Mouse (Mus musculus) midbrain, embryonic 11.5 days (tissue): ENCODE results near the gene Rab20. TPM values are rescaled to one million over a fixed set of nuclear protein-coding genes. Genes with fewer than 3 reads are reported as not detected.

Experiments used
- ATAC-seq: fragments of 200-750 bp; cut with Nextera tagmentation; 2 replicates; pipeline ENCODE4 v1.8.0; 2017; ENCODE audit warnings: moderate TSS enrichment, moderate library complexity; ENCODE audit not compliant: low FRiP score
- DNase-seq: peaks from one replicate; pipeline ENCODE4 v3.0.0; 2015; ENCODE audit warnings: low spot score; ENCODE audit errors: missing footprints
- H3K27ac ChIP-seq: fragments of 300-500 bp; sonication (generic); 2 replicates; pipeline ENCODE4 v1.5.1; 2014; ENCODE audit warnings: low read depth, low read length
- H3K27me3 ChIP-seq: fragments of 300-500 bp; sonication (generic); 2 replicates; pipeline ENCODE4 v1.6.1; 2014; ENCODE audit warnings: mild to moderate bottlenecking, low read length, moderate library complexity, mixed read lengths; ENCODE audit not compliant: control insufficient read depth, insufficient read depth
- H3K36me3 ChIP-seq: fragments of 300-500 bp; sonication (generic); 2 replicates; pipeline ENCODE4 v1.6.1; 2014; ENCODE audit warnings: mild to moderate bottlenecking, low read length, moderate library complexity, mixed read lengths; ENCODE audit not compliant: control insufficient read depth, insufficient read depth
- H3K4me1 ChIP-seq: fragments of 300-500 bp; sonication (generic); 2 replicates; pipeline ENCODE4 v1.6.1; 2014; ENCODE audit warnings: low read length; ENCODE audit not compliant: control insufficient read depth, insufficient read depth
- H3K4me2 ChIP-seq: fragments of 300-500 bp; sonication (generic); 2 replicates; pipeline ENCODE4 v1.6.1; 2014; ENCODE audit warnings: mild to moderate bottlenecking, moderate library complexity
- H3K4me3 ChIP-seq: fragments of 300-500 bp; sonication (generic); 2 replicates; pipeline ENCODE4 v1.5.1; 2014; ENCODE audit warnings: low read depth, low read length
- H3K9ac ChIP-seq: fragments of 300-500 bp; sonication (generic); 2 replicates; pipeline ENCODE4 v1.6.1; 2014; ENCODE audit warnings: low read length
- H3K9me3 ChIP-seq: fragments of 300-500 bp; sonication (generic); 2 replicates; pipeline ENCODE4 v1.6.1; 2016; ENCODE audit warnings: low read length; ENCODE audit not compliant: control insufficient read depth
- WGBS: fragments of 180-500 bp; shearing (Covaris S2); extraction: QIAGEN DNeasy Blood & Tissue Kit; methylation state at CpG from one replicate; pipeline ENCODE4 v1.1.7; 2014; 5-methylcytosine and 5-hydroxymethylcytosine counted together
- polyA plus RNA-seq: library from polyadenylated mRNA; unstranded; fragments of >200 nt; fragmentation: Nextera tagmentation; extraction: Ambion mirVana; gene quantifications from 2 replicates; pipeline ENCODE4 v1.2.1, GENCODE M21; 2014

The Rab20 gene
- polyA plus RNA-seq, 1 experiment from 2014 or later, result 0.63 TPM

GRCm38 (mm10) chr8:11463541-11463888, 15.0 kb downstream of the Rab20 start:
- 94% methylated on average over 2 of the region's 2 CpGs for WGBS
- no peak for ATAC-seq
- no peak overlapping the region for H3K4me3 ChIP-seq

GRCm38 (mm10) chr8:11462641-11463040, 15.9 kb downstream of the Rab20 start:
- Histone ChIP-seq H3K27ac (no peak overlapping the region), H3K4me1 (peaks cover 5% of the 10 kb centered on the region; the same call in 1 of the 2 replicates), H3K4me2 (no peak overlapping the region), H3K9ac (no peak overlapping the region), H3K9me3 (no peaks in the 10 kb centered on the region), H3K36me3 (no peaks in the 10 kb centered on the region), H3K27me3 (no peaks in the 10 kb centered on the region), H3K4me3 (no peak overlapping the region)
- ATAC-seq (no peak), DNase-seq (no peak)
- WGBS, result 92% methylated on average over 4 of the region's 4 CpGs

More at GRCm38 (mm10) chr8:11463541-11463888, 15.0 kb downstream of the Rab20 start:
- Histone ChIP-seq H3K27me3 (no peaks in the 10 kb centered on the region), H3K9ac (no peak overlapping the region), H3K36me3 (no peaks in the 10 kb centered on the region), H3K9me3 (no peaks in the 10 kb centered on the region), H3K27ac (no peak overlapping the region), H3K4me2 (no peak overlapping the region), H3K4me1 (peaks cover 5% of the 10 kb centered on the region; the same call in 1 of the 2 replicates)
- DNase-seq, result no peak

- Histone ChIP-seq H3K4me2 (no peak overlapping the region), H3K36me3 (no peaks in the 10 kb centered on the region), H3K9ac (no peak overlapping the region), H3K27me3 (no peaks in the 10 kb centered on the region), H3K9me3 (no peaks in the 10 kb centered on the region), H3K27ac (no peak overlapping the region), H3K4me3 (no peak overlapping the region), H3K4me1 (peaks cover 5% of the 10 kb centered on the region; the same call in 1 of the 2 replicates)
- ATAC-seq, result no peak
- DNase-seq, result peak; percentile 39
- 72% methylated on average over 2 of the region's 2 CpGs for WGBS
These were observed 16.7 kb downstream of the Rab20 start for GRCm38 (mm10) chr8:11461847-11462246.

GRCm38 (mm10) chr8:11460934-11461333, 17.6 kb downstream of the Rab20 start:
- no peak for DNase-seq
- Histone ChIP-seq H3K27ac (no peak overlapping the region), H3K36me3 (no peaks in the 10 kb centered on the region), H3K4me1 (peaks cover 2% of the 10 kb centered on the region; the same call in 1 of the 2 replicates), H3K27me3 (no peaks in the 10 kb centered on the region), H3K9ac (no peak overlapping the region), H3K4me2 (no peak overlapping the region), H3K4me3 (no peak overlapping the region), H3K9me3 (no peaks in the 10 kb centered on the region)
- no peak for ATAC-seq
- WGBS, result 62% methylated on average over 2 of the region's 2 CpGs

- ATAC-seq, result no peak
- Histone ChIP-seq H3K27me3 (no peaks in the 10 kb centered on the region), H3K4me3 (no peak overlapping the region), H3K9ac (no peak overlapping the region), H3K36me3 (no peaks in the 10 kb centered on the region), H3K27ac (no peak overlapping the region), H3K9me3 (no peaks in the 10 kb centered on the region), H3K4me1 (peaks cover 6% of the 10 kb centered on the region), H3K4me2 (no peak overlapping the region)
- 58% methylated on average over 5 of the region's 5 CpGs for WGBS
- DNase-seq, result peak; percentile 66
These were observed 19.5 kb downstream of the Rab20 start for GRCm38 (mm10) chr8:11459016-11459415.

- H3K9me3 ChIP-seq, result no peaks in the 10 kb centered on the region
- DNase-seq (peak; percentile 45), ATAC-seq (no peak)
- H3K4me1 ChIP-seq, result peaks cover 12% of the 10 kb centered on the region
- H3K4me2 ChIP-seq, result no peak overlapping the region
- no peak overlapping the region for H3K27ac ChIP-seq
- 52% methylated on average over 12 of the region's 12 CpGs for WGBS
- H3K36me3 ChIP-seq, result no peaks in the 10 kb centered on the region
- no peak overlapping the region for H3K4me3 ChIP-seq
- H3K9ac ChIP-seq, result no peak overlapping the region
- H3K27me3 ChIP-seq, result no peaks in the 10 kb centered on the region
These were observed 20.3 kb downstream of the Rab20 start for GRCm38 (mm10) chr8:11457981-11458836.

- Histone ChIP-seq H3K4me1 (peaks cover 18% of the 10 kb centered on the region), H3K27ac (no peak overlapping the region), H3K4me2 (no peak overlapping the region), H3K9me3 (no peaks in the 10 kb centered on the region), H3K27me3 (no peaks in the 10 kb centered on the region), H3K4me3 (no peak overlapping the region), H3K9ac (no peak overlapping the region), H3K36me3 (no peaks in the 10 kb centered on the region)
- peak; percentile 33 for DNase-seq
- WGBS, result 84% methylated on average over 3 of the region's 3 CpGs
- ATAC-seq, result no peak
These were observed 21.2 kb downstream of the Rab20 start for GRCm38 (mm10) chr8:11457278-11457677.

- peak; percentile 85 for DNase-seq
These were observed 24.3 kb downstream of the Rab20 start for GRCm38 (mm10) chr8:11454228-11454627.

GRCm38 (mm10) chr8:11452974-11453373, 25.5 kb downstream of the Rab20 start:
- no peak overlapping the region for H3K27ac ChIP-seq
- no peaks in the 10 kb centered on the region for H3K27me3 ChIP-seq
- H3K9me3 ChIP-seq, result no peaks in the 10 kb centered on the region
- WGBS, result 26% methylated on average over 4 of the region's 4 CpGs
- peaks cover 24% of the 10 kb centered on the region for H3K4me1 ChIP-seq
- H3K36me3 ChIP-seq, result no peaks in the 10 kb centered on the region
- no peak overlapping the region for H3K4me3 ChIP-seq
- ATAC-seq (peak; percentile 38; the same call in 1 of the 2 replicates), DNase-seq (no peak)
- no peak overlapping the region for H3K4me2 ChIP-seq
- H3K9ac ChIP-seq, result no peak overlapping the region

More at GRCm38 (mm10) chr8:11454228-11454627, 24.3 kb downstream of the Rab20 start:
- 0 out of 2 replicates have a peak, but pooled peaks have one; percentile 15 for ATAC-seq
- Histone ChIP-seq H3K4me1 (peaks cover 24% of the 10 kb centered on the region), H3K27me3 (no peaks in the 10 kb centered on the region), H3K9ac (no peak overlapping the region), H3K36me3 (no peaks in the 10 kb centered on the region), H3K4me3 (no peak overlapping the region), H3K27ac (no peak overlapping the region), H3K4me2 (no peak overlapping the region), H3K9me3 (no peaks in the 10 kb centered on the region)
- WGBS, result 37% methylated on average over 12 of the region's 12 CpGs
